Mouse (Mus musculus) MEL (cell line): Measurements from ENCODE around the gene Cyp2e1. TPM values are rescaled to one million over a fixed set of nuclear protein-coding genes. Genes with fewer than 3 reads are reported as not detected.

ENCODE experiments used
- DNase-seq: peaks from one replicate; pipeline ENCODE4 v3.0.0; 2011; ENCODE audit warnings: low read depth, low spot score
- H3K27ac ChIP-seq: 2 replicates; pipeline ENCODE4 v1.5.1; 2012; ENCODE audit warnings: low read depth, mild to moderate bottlenecking, control low read depth, low read length, moderate library complexity; ENCODE audit not compliant: control insufficient read depth
- H3K27me3 ChIP-seq, 2 experiments: fragments of 150-350 bp in 1 of 2; sonication (generic) in 1 of 2; 2 replicates each; pipeline ENCODE4 v1.6.1; 2012; ENCODE audit warnings: low read length in 2 of 2, mild to moderate bottlenecking in 2 of 2, improper control_type of control experiment in 1 of 2, moderate library complexity in 1 of 2; ENCODE audit not compliant: insufficient read depth in 2 of 2, control insufficient read depth in 1 of 2
- H3K36me3 ChIP-seq, 2 experiments: 2 replicates each; pipeline ENCODE4 v1.6.1; 2012 to 2014; ENCODE audit warnings: low read length in 2 of 2, improper control_type of control experiment in 1 of 2, inconsistent platforms in 1 of 2, mild to moderate bottlenecking in 1 of 2; ENCODE audit not compliant: insufficient read depth in 2 of 2, control insufficient read depth in 1 of 2
- H3K4me1 ChIP-seq, 2 experiments: fragments of 150-350 bp in 1 of 2; sonication (generic) in 1 of 2; 2 replicates each; pipeline ENCODE4 v1.6.1; 2012; ENCODE audit warnings: low read length in 2 of 2, improper control_type of control experiment in 1 of 2, mild to moderate bottlenecking in 1 of 2; ENCODE audit not compliant: insufficient read depth in 2 of 2, control insufficient read depth in 1 of 2
- H3K4me3 ChIP-seq, 2 experiments: fragments of 150-350 bp in 1 of 2; sonication (generic) in 1 of 2; 2 replicates each; pipeline ENCODE4 v1.5.1; 2012; ENCODE audit warnings: low read depth in 2 of 2, low read length in 2 of 2, mild to moderate bottlenecking in 2 of 2, moderate library complexity in 2 of 2, control low read depth in 1 of 2, improper control_type of control experiment in 1 of 2; ENCODE audit not compliant: control insufficient read depth in 1 of 2, insufficient read depth in 1 of 2
- H3K79me2 ChIP-seq: 2 replicates; pipeline ENCODE4 v1.6.1; 2012; ENCODE audit warnings: mild to moderate bottlenecking, low read length, moderate library complexity; ENCODE audit not compliant: control insufficient read depth, poor library complexity, insufficient read depth
- H3K9ac ChIP-seq: 2 replicates; pipeline ENCODE4 v1.6.1; 2012; ENCODE audit warnings: low read depth, mild to moderate bottlenecking, control low read depth, low read length, moderate library complexity; ENCODE audit not compliant: control insufficient read depth, poor library complexity, severe bottlenecking
- H3K9me3 ChIP-seq: fragments of 150-350 bp; sonication (generic); replicated peaks from 2 replicates; pipeline ENCODE4 v1.6.1; 2012; ENCODE audit warnings: mild to moderate bottlenecking, low read length, improper control_type of control experiment, moderate library complexity; ENCODE audit not compliant: insufficient read depth
- CHD1 ChIP-seq: IDR thresholded peaks from 2 replicates; pipeline ENCODE4 v1.6.1; 2012; ENCODE audit warnings: low read depth, mild to moderate bottlenecking, inconsistent platforms, low read length, improper control_type of control experiment
- CHD2 ChIP-seq: IDR thresholded peaks from 2 replicates; pipeline ENCODE4 v1.6.1; 2011; ENCODE audit warnings: low read length, improper control_type of control experiment
- E2F4 ChIP-seq: IDR thresholded peaks from 2 replicates; pipeline ENCODE4 v1.6.1; 2011; ENCODE audit warnings: low read depth, low read length, improper control_type of control experiment, borderline replicate concordance
- ELF1 ChIP-seq: IDR thresholded peaks from 2 replicates; pipeline ENCODE4 v1.6.1; 2014; ENCODE audit warnings: low read depth, mild to moderate bottlenecking, inconsistent platforms, low read length, improper control_type of control experiment, moderate library complexity
- GABPA ChIP-seq: IDR thresholded peaks from 2 replicates; pipeline ENCODE4 v1.6.1; 2012; ENCODE audit warnings: low read depth, mild to moderate bottlenecking, inconsistent platforms, low read length, improper control_type of control experiment, moderate library complexity
- JUND ChIP-seq: IDR thresholded peaks from 2 replicates; pipeline ENCODE4 v1.6.1; 2011; ENCODE audit warnings: low read depth, mild to moderate bottlenecking, improper control_type of control experiment, low read length
- KAT2A ChIP-seq: conservative IDR thresholded peaks from 2 replicates; pipeline ENCODE4 v1.6.1; 2012; ENCODE audit warnings: low read depth, low read length, improper control_type of control experiment, inconsistent platforms
- MAFK ChIP-seq: IDR thresholded peaks from 2 replicates; pipeline ENCODE4 v1.6.1; 2011; ENCODE audit warnings: low read depth, mild to moderate bottlenecking, low read length, improper control_type of control experiment, borderline replicate concordance
- MAZ ChIP-seq: IDR thresholded peaks from 2 replicates; pipeline ENCODE4 v1.6.1; 2012; ENCODE audit warnings: low read depth, mild to moderate bottlenecking, inconsistent platforms, low read length, improper control_type of control experiment
- MEF2A ChIP-seq: IDR thresholded peaks from 2 replicates; pipeline ENCODE4 v1.6.1; 2014; ENCODE audit warnings: low read depth, mild to moderate bottlenecking, inconsistent platforms, low read length, improper control_type of control experiment; ENCODE audit not compliant: poor library complexity, insufficient replicate concordance, severe bottlenecking; ENCODE audit errors: extremely low read depth
- MXI1 ChIP-seq: IDR thresholded peaks from 2 replicates; pipeline ENCODE4 v1.6.1; 2011; ENCODE audit warnings: mild to moderate bottlenecking, low read depth, low read length, improper control_type of control experiment
- MYB ChIP-seq: IDR thresholded peaks from 2 replicates; pipeline ENCODE4 v1.6.1; 2011; ENCODE audit warnings: mild to moderate bottlenecking, low read depth, low read length, improper control_type of control experiment
- NELFE ChIP-seq: IDR thresholded peaks from 2 replicates; pipeline ENCODE4 v1.6.1; 2011; ENCODE audit warnings: low read depth, low read length, improper control_type of control experiment
- NRF1 ChIP-seq: IDR thresholded peaks from 2 replicates; pipeline ENCODE4 v1.6.1; 2014; ENCODE audit warnings: low read depth, mild to moderate bottlenecking, inconsistent platforms, low read length, improper control_type of control experiment, moderate library complexity; ENCODE audit not compliant: poor library complexity, insufficient read depth, severe bottlenecking
- POLR2AphosphoS5 ChIP-seq: IDR thresholded peaks from 2 replicates; pipeline ENCODE4 v1.6.1; 2012; ENCODE audit warnings: low read depth, borderline replicate concordance, mild to moderate bottlenecking, inconsistent platforms, low read length, moderate library complexity, mixed read lengths
- RAD21 ChIP-seq: IDR thresholded peaks from 2 replicates; pipeline ENCODE4 v1.6.1; 2011; ENCODE audit warnings: mild to moderate bottlenecking, low read depth, low read length, improper control_type of control experiment
- RCOR1 ChIP-seq: IDR thresholded peaks from 2 replicates; pipeline ENCODE4 v1.6.1; 2012; ENCODE audit warnings: low read depth, mild to moderate bottlenecking, inconsistent platforms, low read length, improper control_type of control experiment
- SIN3A ChIP-seq: IDR thresholded peaks from 2 replicates; pipeline ENCODE4 v1.6.1; 2012; ENCODE audit warnings: low read length, improper control_type of control experiment, inconsistent platforms
- SMC3 ChIP-seq: IDR thresholded peaks from 2 replicates; pipeline ENCODE4 v1.6.1; 2011; ENCODE audit warnings: low read depth, low read length, improper control_type of control experiment
- TAL1 ChIP-seq: IDR thresholded peaks from 2 replicates; pipeline ENCODE4 v1.6.1; 2012; ENCODE audit warnings: mild to moderate bottlenecking, inconsistent platforms, low read length, moderate library complexity, mixed read lengths
- TBP ChIP-seq: IDR thresholded peaks from 2 replicates; pipeline ENCODE4 v1.8.0; 2011; ENCODE audit warnings: low read depth, low read length, improper control_type of control experiment
- UBTF ChIP-seq: IDR thresholded peaks from 2 replicates; pipeline ENCODE4 v1.6.1; 2012; ENCODE audit warnings: low read depth, mild to moderate bottlenecking, inconsistent platforms, low read length, improper control_type of control experiment, moderate library complexity, borderline replicate concordance; ENCODE audit not compliant: insufficient read depth
- USF1 ChIP-seq: IDR thresholded peaks from 2 replicates; pipeline ENCODE4 v1.6.1; 2014; ENCODE audit warnings: low read depth, mild to moderate bottlenecking, inconsistent platforms, low read length, improper control_type of control experiment, moderate library complexity
- USF2 ChIP-seq, 2 experiments: IDR thresholded peaks; 2 replicates each; pipeline ENCODE4 v1.6.1; 2011 to 2012; ENCODE audit warnings: improper control_type of control experiment in 2 of 2, low read length in 2 of 2, borderline replicate concordance in 1 of 2, inconsistent platforms in 1 of 2, low read depth in 1 of 2, mild to moderate bottlenecking in 1 of 2; ENCODE audit not compliant: insufficient read depth in 1 of 2
- ZKSCAN1 ChIP-seq: IDR thresholded peaks from 2 replicates; pipeline ENCODE4 v1.6.1; 2012; ENCODE audit warnings: low read depth, mild to moderate bottlenecking, inconsistent platforms, low read length, improper control_type of control experiment, moderate library complexity
- ZMIZ1 ChIP-seq: IDR thresholded peaks from 2 replicates; pipeline ENCODE4 v1.6.1; 2012; ENCODE audit warnings: low read depth, mild to moderate bottlenecking, inconsistent platforms, low read length, improper control_type of control experiment, moderate library complexity
- ZNF384 ChIP-seq: IDR thresholded peaks from 2 replicates; pipeline ENCODE4 v1.6.1; 2012; ENCODE audit warnings: low read depth, mild to moderate bottlenecking, inconsistent platforms, low read length, improper control_type of control experiment
- polyA plus RNA-seq, 2 experiments: library from polyadenylated mRNA; stranded (reverse) in 1 of 2; unstranded in 1 of 2; fragments of >175 nt in 1 of 2; fragments of >200 nt in 1 of 2; gene quantifications; 2 replicates each; pipeline versions ENCODE4 v1.2.1 to v1.2.4; 2012; ENCODE audit warnings: low replicate concordance in 2 of 2, low read depth in 1 of 2; ENCODE audit not compliant: insufficient read length in 2 of 2, insufficient read depth in 1 of 2, missing spikeins in 1 of 2
- total RNA-seq: library from RNA; depleted of rRNA; stranded (reverse); fragments of 300-350 nt; gene quantifications from 2 replicates; pipeline ENCODE4 v1.2.3, GENCODE M21; 2012

Cyp2e1 gene
- total and polyA plus RNA-seq, 3 experiments: not detected

DNA sequence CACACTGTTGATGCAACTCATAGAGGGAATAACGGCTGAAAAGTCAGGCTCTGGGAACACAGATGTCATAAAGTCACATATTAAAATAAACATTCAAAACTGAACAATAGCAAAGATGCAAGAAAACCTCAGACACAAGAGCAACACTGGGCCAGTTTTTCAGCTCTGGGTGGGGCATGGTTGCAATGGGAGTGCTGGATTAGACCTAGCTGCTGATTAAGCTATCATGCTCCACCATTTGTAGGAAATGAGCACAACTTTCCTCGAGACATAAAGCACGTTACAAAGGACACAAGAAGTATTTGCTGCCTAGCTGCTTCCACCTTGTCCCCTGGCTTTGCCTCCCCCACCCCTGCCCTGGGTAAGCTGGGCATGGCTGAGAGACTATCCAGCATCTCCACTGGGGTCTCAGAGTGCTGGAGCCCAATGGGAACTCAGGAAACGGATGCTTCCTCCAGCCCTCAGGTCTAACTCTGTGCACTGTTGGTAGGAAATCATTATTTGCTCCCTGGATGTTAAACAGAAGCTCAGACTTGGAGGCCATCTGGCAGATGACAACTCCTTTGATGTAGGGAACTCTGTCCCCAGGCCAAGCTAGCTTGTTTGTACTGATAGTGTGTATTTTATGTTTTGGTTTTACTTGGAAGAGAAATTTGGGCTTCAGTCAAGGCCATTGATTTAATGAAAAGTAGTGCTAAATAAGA is 7.2 kb upstream of the Cyp2e1 start:
- no peaks in the 10 kb centered on the region for H3K36me3 ChIP-seq
- no peak for DNase-seq
- H3K9me3 ChIP-seq: no peaks in the 10 kb centered on the region
- H3K9ac ChIP-seq: no peak overlapping the region
- TF ChIP-seq TBP: no peak
- no peak for TF ChIP-seq CHD1
- TF ChIP-seq TAL1: no peak
- no peak for TF ChIP-seq RCOR1
- TF ChIP-seq NELFE: no peak
- TF ChIP-seq JUND: no peak
- no peak for TF ChIP-seq UBTF
- no peak for TF ChIP-seq ELF1
- TF ChIP-seq KAT2A: no peak
- no peak for TF ChIP-seq SIN3A
- no peak for TF ChIP-seq RAD21
- no peak for TF ChIP-seq ZMIZ1
- TF ChIP-seq MAFK: no peak
- no peak for TF ChIP-seq GABPA
- TF ChIP-seq E2F4: no peak
- TF ChIP-seq MEF2A: no peak
- no peak for TF ChIP-seq USF1
- H3K4me1 ChIP-seq: no peaks in the 10 kb centered on the region
- H3K27ac ChIP-seq: no peak overlapping the region
- H3K27me3 ChIP-seq: peaks cover 0 to 2% of the 10 kb centered on the region in 2 experiments; a peak in 2 of 4 replicates
- no peak overlapping the region for H3K4me3 ChIP-seq
- H3K79me2 ChIP-seq: no peaks in the 10 kb centered on the region

DNA sequence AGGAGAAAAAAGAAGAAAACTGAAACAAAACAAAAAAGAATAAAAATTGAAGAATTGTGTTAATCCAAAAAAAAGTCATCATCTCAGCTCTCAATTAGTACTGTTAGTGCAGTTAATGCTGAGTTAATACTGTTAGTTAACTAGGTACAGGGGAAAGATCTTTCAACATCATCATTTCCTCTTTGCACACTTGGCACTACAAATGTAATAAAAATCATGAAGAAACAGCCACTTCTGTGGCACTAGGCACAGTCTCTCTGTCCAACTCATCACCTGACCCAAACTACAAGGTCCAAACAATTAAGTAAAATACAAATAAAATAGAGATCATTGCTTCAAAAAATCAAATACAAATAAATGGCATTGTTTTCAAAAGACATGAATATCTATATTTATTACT is 2.9 kb upstream of the Cyp2e1 start:
- TF ChIP-seq NRF1 (no peak), MYB (no peak), TBP (no peak), SIN3A (no peak), ZNF384 (no peak), USF1 (no peak), POLR2AphosphoS5 (no peak), MAFK (no peak), NELFE (no peak), JUND (no peak), ZKSCAN1 (no peak), MXI1 (no peak), KAT2A (no peak), E2F4 (no peak), UBTF (no peak), SMC3 (no peak), MAZ (no peak), CHD2 (no peak), USF2 (IDR thresholded peaks at IDR 0.05; ENCODE audit: borderline replicate concordance in 1 of 2, insufficient read depth in 1 of 2, low read depth in 1 of 2, low read length in 2 of 2) (no peak)
- TF ChIP-seq, all 39 proteins: peak for 0
- Histone ChIP-seq H3K4me3 (no peak overlapping the region), H3K36me3 (no peaks in the 10 kb centered on the region), H3K79me2 (no peaks in the 10 kb centered on the region), H3K4me1 (no peaks in the 10 kb centered on the region), H3K9ac (no peak overlapping the region), H3K27ac (no peak overlapping the region), H3K9me3 (no peaks in the 10 kb centered on the region), H3K27me3 (peaks cover 0 to 2% of the 10 kb centered on the region in 2 experiments; a peak in 2 of 4 replicates)
- DNase-seq: no peak
